Mouse (Mus musculus): Measurements from ENCODE around the gene Fkbp15.

Gene Fkbp15

DNA sequence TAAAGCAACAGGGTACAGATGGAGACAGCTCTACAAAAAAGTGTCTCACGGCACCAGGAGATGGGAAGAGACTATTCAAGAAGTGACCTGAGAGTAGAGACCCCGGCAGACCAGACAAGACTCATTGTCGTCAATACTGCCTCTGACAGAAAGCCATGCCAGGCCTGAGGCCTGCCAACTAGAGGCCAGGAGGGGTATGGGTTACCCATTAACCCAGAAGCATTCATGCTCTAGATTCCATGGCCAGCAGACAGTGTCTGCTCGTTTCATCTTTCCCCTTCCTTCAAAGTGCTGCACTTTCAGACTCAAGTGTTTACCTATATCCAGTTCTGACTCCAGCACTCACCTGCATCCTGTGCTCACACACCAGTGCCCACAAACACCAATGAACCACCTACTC, 82.3 kb downstream of the Fkbp15 start:
- WGBS: 84% methylated on average over 4 of the region's 4 CpGs

DNA sequence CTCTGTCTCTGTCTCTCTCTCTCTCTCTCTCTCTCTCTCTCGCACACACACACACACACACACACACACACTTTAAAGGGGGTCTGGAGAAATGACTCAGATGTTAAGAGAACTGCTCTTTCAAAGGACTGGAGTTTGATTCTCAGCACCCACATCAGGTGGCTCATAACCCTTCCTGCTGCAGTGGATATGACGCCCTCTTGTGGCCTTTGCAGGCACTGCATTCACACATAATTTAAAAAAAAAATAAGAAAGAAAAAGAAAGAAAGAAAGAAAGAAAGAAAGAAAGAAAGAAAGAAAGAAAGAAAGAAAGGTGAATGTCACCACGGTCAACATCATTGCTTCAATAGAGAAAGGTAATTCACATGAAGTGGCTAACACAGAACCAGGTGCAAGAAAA, 83.1 kb downstream of the Fkbp15 start:
- 71% methylated on average over 3 of the region's 3 CpGs for WGBS

DNA sequence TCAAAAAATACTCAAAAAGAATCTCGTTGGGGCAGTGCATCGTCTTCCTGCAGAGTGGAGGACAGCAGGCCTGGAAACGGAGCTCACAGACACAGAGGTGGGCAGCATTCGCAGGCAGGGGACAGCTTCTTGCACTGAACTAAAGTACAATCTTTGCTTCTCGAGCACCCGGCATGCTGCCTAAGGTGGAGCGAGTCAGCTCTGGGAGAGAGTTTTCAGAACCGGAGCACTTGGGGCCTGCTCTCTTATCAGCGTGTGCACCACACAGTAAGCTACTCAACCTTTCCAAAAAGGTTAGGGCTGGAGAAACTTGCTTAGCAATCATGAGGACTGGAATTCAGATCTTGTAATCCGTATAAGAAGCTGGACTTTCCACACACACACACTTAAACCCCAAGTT, 83.7 kb downstream of the Fkbp15 start:
- 92% methylated on average over 10 of the region's 10 CpGs for WGBS

GRCm38 (mm10) chr4:62274841-62275536, 85.4 kb downstream of the Fkbp15 start:
- 39% methylated on average over 12 of the region's 12 CpGs for WGBS

DNA sequence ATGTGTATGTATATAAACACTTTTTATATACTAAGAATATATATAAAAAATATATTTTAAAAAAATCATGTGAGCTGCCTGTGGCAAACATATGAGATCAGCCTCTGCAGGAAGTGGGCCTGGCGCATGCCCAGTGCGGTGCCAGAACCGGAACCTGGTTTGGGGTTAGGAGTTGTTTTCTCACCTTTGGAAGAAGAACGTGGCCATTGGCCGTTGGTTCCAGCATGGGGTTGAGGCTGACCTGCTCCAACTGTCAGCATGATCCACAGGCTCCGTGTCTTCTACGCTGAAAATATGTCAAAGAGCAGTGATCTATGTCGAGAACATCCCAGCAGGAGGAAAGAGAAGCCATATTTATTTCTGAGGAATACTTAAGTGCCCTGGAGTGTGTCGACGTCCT, 86.4 kb downstream of the Fkbp15 start:
- WGBS: 97% methylated on average over 10 of the region's 10 CpGs

DNA sequence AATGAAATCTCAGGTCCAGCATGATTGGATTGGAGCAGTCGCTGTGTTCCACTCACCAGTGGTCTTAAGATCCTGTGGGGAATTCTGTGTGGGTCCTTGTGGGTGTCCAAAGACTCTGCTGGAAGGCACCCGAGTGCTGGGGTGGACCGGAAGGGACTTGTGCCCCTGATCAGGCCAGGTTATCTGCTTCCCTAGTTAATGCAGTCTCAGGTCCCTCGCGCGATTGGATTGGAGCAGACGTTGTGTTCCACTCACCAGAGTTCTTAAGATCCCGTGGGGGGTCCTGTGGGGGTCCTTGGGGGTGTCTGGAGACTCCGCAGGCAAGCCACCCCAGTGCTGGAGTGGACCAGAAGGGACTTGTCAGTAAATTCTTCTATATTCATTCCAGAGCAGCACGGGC, 87.7 kb downstream of the Fkbp15 start:
- WGBS: 95% methylated on average over 10 of the region's 10 CpGs

DNA sequence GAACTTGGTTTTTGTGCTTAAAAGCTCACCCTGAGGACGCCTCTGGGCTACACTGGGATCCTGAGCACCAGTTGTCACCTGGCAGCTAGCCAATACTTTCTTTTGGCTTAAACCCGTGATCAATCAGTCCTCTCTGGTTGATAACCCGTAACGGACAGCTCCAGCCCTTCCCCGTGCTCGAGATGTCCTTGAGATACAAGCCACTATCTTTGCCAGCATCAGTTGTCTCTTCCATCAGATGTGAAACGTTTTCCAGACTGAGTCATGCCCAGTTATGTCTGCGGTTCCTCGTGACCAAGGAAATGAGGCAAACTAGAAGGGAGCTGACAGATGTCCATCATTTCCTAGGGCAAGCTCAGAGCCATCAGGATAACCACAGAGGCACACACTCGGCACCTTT, 93.2 kb downstream of the Fkbp15 start:
- 76% methylated on average over 10 of the region's 10 CpGs for WGBS

DNA sequence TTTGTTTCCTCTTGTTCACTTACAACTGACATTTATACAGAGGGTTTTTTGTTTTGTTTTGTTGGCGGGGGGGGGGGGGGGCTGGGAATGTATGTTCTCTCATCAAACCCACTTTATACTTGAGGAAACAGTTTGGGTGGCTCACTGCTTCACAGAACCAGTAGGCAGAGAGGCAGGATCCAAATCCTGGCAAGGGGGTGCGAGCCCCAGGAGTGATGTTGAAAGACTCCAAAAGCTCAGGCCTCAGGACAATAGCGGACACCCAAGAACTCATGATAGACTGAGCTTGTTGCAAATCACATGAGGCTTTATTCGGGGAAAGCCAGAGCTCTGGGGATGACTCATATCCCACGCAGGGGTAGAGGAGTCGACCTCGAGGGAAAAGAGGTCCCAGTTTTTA, 94.3 kb downstream of the Fkbp15 start:
- WGBS: 69% methylated on average over 7 of the region's 7 CpGs

DNA sequence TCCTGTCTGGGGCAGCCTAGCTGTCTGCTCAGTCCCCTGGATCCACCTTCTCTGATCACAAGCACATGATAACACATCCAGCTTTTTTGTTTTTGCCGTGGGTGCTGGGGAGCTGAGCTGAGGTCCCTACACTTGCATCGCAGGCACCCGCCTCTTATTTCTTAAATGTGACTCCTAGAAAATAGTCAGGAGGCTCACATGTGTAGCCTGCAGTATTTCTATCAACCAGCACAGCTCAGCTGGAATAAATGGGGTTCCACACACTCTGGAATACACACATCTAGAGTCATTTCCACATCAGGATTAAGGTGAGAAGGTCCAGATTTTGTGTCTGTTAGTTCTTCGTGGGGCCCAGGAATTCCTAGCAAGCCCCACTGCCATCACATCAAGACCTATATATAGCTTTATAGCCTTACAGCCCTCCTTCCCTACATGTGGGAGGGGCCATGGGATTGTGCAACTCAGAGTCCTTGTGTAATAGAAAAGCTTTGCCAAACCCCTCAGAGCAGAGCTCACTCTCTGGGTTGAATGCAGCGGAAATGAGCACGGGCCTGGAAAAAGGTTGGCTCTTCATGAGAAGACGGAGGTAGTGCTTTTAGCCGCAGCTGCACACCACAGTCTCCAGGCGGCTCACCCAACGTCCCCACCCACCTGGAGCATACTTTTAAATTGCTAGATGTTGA, 95.1 kb downstream of the Fkbp15 start:
- 63% methylated on average over 10 of the region's 10 CpGs for WGBS

GRCm38 (mm10) chr4:62263133-62263844, 97.1 kb downstream of the Fkbp15 start:
- WGBS: 26% methylated on average over 7 of the region's 7 CpGs

DNA sequence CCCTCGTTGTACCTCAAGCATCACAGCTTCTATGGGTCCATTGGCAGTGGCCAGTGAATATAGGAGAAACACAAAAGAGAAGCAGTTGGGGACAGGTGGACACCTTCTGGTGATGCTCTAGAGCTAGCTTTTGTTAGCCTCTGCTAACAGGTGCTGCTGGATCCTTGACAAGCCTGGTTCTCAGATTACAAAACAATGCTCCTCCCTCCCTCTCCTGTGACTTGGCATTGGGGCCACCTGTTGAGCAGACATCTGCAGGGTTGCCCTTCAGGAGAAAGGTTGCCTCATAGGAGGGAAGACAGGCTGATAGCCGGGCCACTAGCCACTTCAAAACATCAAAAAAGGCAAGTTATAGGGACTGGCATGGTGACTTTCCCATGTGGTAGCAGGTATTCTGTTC, 98.1 kb downstream of the Fkbp15 start, which contains the start of gene Slc31a2:
Gene Slc31a2, plus strand, starts transcription at position 287 of the 400 bp plus-strand sequence.
- 66% methylated on average over 2 of the region's 2 CpGs for WGBS

DNA sequence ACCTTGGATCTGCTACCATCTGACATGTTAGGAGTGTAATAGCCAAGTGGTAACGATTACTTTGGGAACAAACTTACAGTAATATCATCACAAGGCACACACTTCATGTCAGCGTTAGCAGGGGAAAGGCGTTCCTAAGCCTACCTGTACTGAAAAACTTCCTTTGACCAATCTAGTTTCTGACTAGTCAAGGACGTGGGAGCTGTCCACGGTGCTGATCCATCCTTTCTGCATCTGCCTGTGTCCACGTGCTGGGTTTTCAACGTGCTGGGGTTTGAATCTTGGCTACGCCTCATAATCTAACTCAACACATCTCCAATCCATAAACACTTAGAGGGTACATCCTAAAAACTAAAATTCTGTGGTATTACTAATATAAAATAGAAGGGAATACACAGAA, 103.4 kb downstream of the Fkbp15 start:
- WGBS: 40% methylated on average over 8 of the region's 8 CpGs

DNA sequence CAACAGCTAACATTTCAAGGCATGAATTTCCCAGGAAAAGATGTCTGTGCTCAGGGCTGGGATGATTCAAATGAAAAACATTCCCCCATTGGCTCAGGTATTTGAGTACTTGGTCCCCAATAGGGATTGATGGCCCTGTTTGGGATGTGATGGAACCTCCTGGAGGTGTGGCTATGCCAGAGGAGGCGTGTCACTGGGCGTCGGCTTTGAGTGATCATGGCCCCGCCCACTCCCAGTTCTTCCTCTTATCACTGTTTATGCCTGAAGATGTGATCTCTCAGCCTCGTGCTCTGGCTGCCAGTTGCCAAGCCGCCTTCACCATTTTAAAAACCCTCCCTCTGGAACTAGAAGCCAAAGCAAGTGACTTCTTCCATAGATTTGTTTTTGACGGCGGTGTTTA, 105.8 kb downstream of the Fkbp15 start:
- 75% methylated on average over 8 of the region's 8 CpGs for WGBS

- 94% methylated on average over 4 of the region's 4 CpGs for WGBS
Measured at GRCm38 (mm10) chr4:62251776-62252175, 108.6 kb downstream of the Fkbp15 start.

GRCm38 (mm10) chr4:62250896-62251544, 109.3 kb downstream of the Fkbp15 start:
- 48% methylated on average over 3 of the region's 3 CpGs for WGBS

Data from cerebral cortex, adult 2 months (tissue).